Comparison of ENCODE assay signal across 9 mouse cellular contexts in genomic region chr19:11817586-11817985, GRCm38 (mm10). TPM values are rescaled to one million over a fixed set of nuclear protein-coding genes. Genes with fewer than 3 reads are reported as not detected.
DNase-seq lines count a peak whose midpoint lies in the region; ATAC-seq and TF ChIP-seq lines count a peak whose summit lies in the region.
"Had no signal": no experiment of that assay in that cellular context is flagged by ENCODE, and none has a peak within 500 bp of the region (broad histone marks: within the 10 kb centered on the region; RNA-seq: fewer than 3 reads in every experiment).

No protein-coding gene starts in this region.

- H3K36me3 ChIP-seq in C2C12 (ENCODE audit: control insufficient read depth, insufficient read depth) (no peaks in the 10 kb centered on the region), macrophage (ENCODE audit: inconsistent target) (no peaks in the 10 kb centered on the region)
- H3K36me3 ChIP-seq in forebrain, embryonic 13.5 days (ENCODE audit: poor library complexity, severe bottlenecking): no peaks in the 10 kb centered on the region

- peak overlapping the region; percentile 95 for H3K4me2 ChIP-seq in forebrain, embryonic 13.5 days

- H3K4me3 ChIP-seq in C2C12 (ENCODE audit: insufficient read depth, poor library complexity, severe bottlenecking) (peak overlapping the region; percentile 45), macrophage (ENCODE audit: inconsistent target) (peak overlapping the region; percentile 75)
- H3K4me3 ChIP-seq in forebrain, embryonic 13.5 days: peak overlapping the region; percentile 64

- no peaks in the 10 kb centered on the region for H3K79me3 ChIP-seq in C2C12 (ENCODE audit: low read depth)

- no peaks in the 10 kb centered on the region for H3K9me3 ChIP-seq in forebrain, embryonic 13.5 days (replicated peaks)

- no peak overlapping the region for H3K27ac ChIP-seq in forebrain, embryonic 13.5 days
- H3K27ac ChIP-seq in macrophage: peak overlapping the region; percentile 74; the same call in 1 of the 2 replicates

- no peak for DNase-seq in frontal cortex, postnatal 10 days (ENCODE audit: low spot score in 2 of 2)
- DNase-seq in right cerebral cortex, adult 18-20 months: no peak
- no peak for DNase-seq in ovary, postnatal 14 days (ENCODE audit: low spot score)

- ATAC-seq in frontal cortex, adult (ENCODE audit: low TSS enrichment): peak; percentile 35; the same call in 1 of the 2 replicates
- no peak for ATAC-seq in forebrain, embryonic 13.5 days
- no peak for ATAC-seq in inflammation-experienced regulatory T-cells, adult 6 months

- 11% methylated on average over 5 of the region's 5 CpGs for WGBS in forebrain, embryonic 13.5 days
- 59% methylated on average over 5 of the region's 5 CpGs for WGBS in macrophage (ENCODE audit: missing documents)

- peaks cover 12% of the 10 kb centered on the region for H3K4me1 ChIP-seq in forebrain, embryonic 13.5 days

- TF ChIP-seq CTCF in C2C12 (IDR thresholded peaks at IDR 0.05; ENCODE audit: control insufficient read depth, insufficient read depth, insufficient read length): no peak

- no peak overlapping the region for H3ac ChIP-seq in C2C12 (ENCODE audit: control insufficient read depth, insufficient read length, low read depth)

- H3K79me2 ChIP-seq in C2C12 (ENCODE audit: control insufficient read depth, insufficient read depth) (no peaks in the 10 kb centered on the region), macrophage (ENCODE audit: inconsistent target) (peaks cover 67% of the 10 kb centered on the region)

- no peaks in the 10 kb centered on the region for H3K27me3 ChIP-seq in C2C12 (ENCODE audit: control insufficient read depth, insufficient read depth, insufficient read length)
- H3K27me3 ChIP-seq in forebrain, embryonic 13.5 days: peaks cover 51% of the 10 kb centered on the region

- H3K9ac ChIP-seq in forebrain, embryonic 13.5 days: no peak overlapping the region

TF ChIP-seq in C2C12, 6 proteins besides CTCF, POLR2A, EP300 and RAD21:
- TF ChIP-seq MYOG (IDR thresholded peaks at IDR 0.05; ENCODE audit: control insufficient read depth, extremely low read depth, insufficient read length): no peak
- no peak for TF ChIP-seq USF1 (IDR thresholded peaks at IDR 0.05; ENCODE audit: low read depth)
- TF ChIP-seq MYOD1 (IDR thresholded peaks at IDR 0.05; ENCODE audit: control insufficient read depth, insufficient read length, low read depth): no peak

RNA-seq across cellular contexts. Expression of gene Stx3, which starts 1.6 kb away (rescaled TPM):
- polyA plus RNA-seq in C2C12 (2012; fragmentation: generic; extraction: Trizol) (5.4 TPM), macrophage (2018) (18.7 to 25.4 TPM (median 20.5 TPM) in 3 replicates)
- polyA plus RNA-seq in forebrain, embryonic 13.5 days (2015; fragmentation: Nextera tagmentation; extraction: Ambion mirVana): 6.5 and 8.2 TPM in 2 replicates
- 100 to 1,000 TPM in 23 of 26 experiments, 10 to 100 TPM in 3; 86.0 to 358 (median 130) TPM for total RNA-seq in macrophage (2018; cell fraction: chromatin; rRNA removed)
- total RNA-seq in macrophage (2018; cell fraction: cytosol; rRNA removed): 10 to 100 TPM; 16.8 to 73.0 (median 26.4) TPM
- total RNA-seq in macrophage (2018; cell fraction: nucleus; rRNA removed): 100 to 1,000 TPM in 8 of 26 experiments, 10 to 100 TPM in 18; 41.8 to 219 (median 90.9) TPM
- polyA plus RNA-seq in inflammation-experienced regulatory T-cells, adult 6 months (2017; shearing (Covaris generic)): 1 to 10 TPM; 2.1 to 3.3 (median 3.2) TPM

RNA-seq across cellular contexts. Expression of gene Olfr1417, which starts 21.4 kb away (rescaled TPM):
- polyA plus RNA-seq in C2C12 (2012; fragmentation: generic; extraction: Trizol): not detected
- 0.12 TPM in 1 of 2 replicates, not detected in the other for polyA plus RNA-seq in forebrain, embryonic 13.5 days (2015; fragmentation: Nextera tagmentation; extraction: Ambion mirVana)
- not detected for total RNA-seq in macrophage (2018; cell fraction: chromatin; rRNA removed)
- total RNA-seq in macrophage (2018; cell fraction: cytosol; rRNA removed): not detected
- total RNA-seq in macrophage (2018; cell fraction: nucleus; rRNA removed): 1 to 10 TPM in 1 of 26 experiments, under 1 TPM in 1, not detected in 24; 0.34 to 1.0 TPM
- not detected in 3 replicates for polyA plus RNA-seq in macrophage (2018)
- not detected for polyA plus RNA-seq in inflammation-experienced regulatory T-cells, adult 6 months (2017; shearing (Covaris generic))
- polyA plus RNA-seq: liver, embryonic 16.5 days had no signal

RNA-seq across cellular contexts. Expression of gene Olfr1418, which starts 43.3 kb away (rescaled TPM):
- polyA plus RNA-seq in C2C12 (2012; fragmentation: generic; extraction: Trizol) (not detected), macrophage (2018) (not detected in 3 replicates)
- polyA plus RNA-seq in forebrain, embryonic 13.5 days (2015; fragmentation: Nextera tagmentation; extraction: Ambion mirVana): not detected in 2 replicates
- not detected for total RNA-seq in macrophage (2018; cell fraction: chromatin; rRNA removed)
- not detected for total RNA-seq in macrophage (2018; cell fraction: cytosol; rRNA removed)
- total RNA-seq in macrophage (2018; cell fraction: nucleus; rRNA removed): not detected
- polyA plus RNA-seq in inflammation-experienced regulatory T-cells, adult 6 months (2017; shearing (Covaris generic)): not detected
- polyA plus RNA-seq: liver, embryonic 16.5 days had no signal

RNA-seq across cellular contexts. Expression of gene Mrpl16, which starts 47.4 kb away (rescaled TPM):
- polyA plus RNA-seq in C2C12 (2012; fragmentation: generic; extraction: Trizol) (60.5 TPM), macrophage (2018) (27.2 to 40.6 TPM (median 35.2 TPM) in 3 replicates)
- polyA plus RNA-seq in forebrain, embryonic 13.5 days (2015; fragmentation: Nextera tagmentation; extraction: Ambion mirVana): 46.1 and 48.2 TPM in 2 replicates
- total RNA-seq in macrophage (2018; cell fraction: chromatin; rRNA removed): 10 to 100 TPM in 8 of 26 experiments, 1 to 10 TPM in 18; 2.5 to 12.3 (median 7.2) TPM
- 10 to 100 TPM; 18.7 to 33.6 (median 26.1) TPM for total RNA-seq in macrophage (2018; cell fraction: cytosol; rRNA removed)
- total RNA-seq in macrophage (2018; cell fraction: nucleus; rRNA removed): 10 to 100 TPM in 13 of 26 experiments, 1 to 10 TPM in 13; 2.3 to 13.7 (median 9.9) TPM
- polyA plus RNA-seq in inflammation-experienced regulatory T-cells, adult 6 months (2017; shearing (Covaris generic)): 10 to 100 TPM; 34.9 to 46.7 (median 44.9) TPM

RNA-seq across cellular contexts. Expression of gene Olfr1419, which starts 57.3 kb away (rescaled TPM):
- polyA plus RNA-seq in C2C12 (2012; fragmentation: generic; extraction: Trizol) (not detected), macrophage (2018) (not detected in 3 replicates)
- not detected in 2 replicates for polyA plus RNA-seq in forebrain, embryonic 13.5 days (2015; fragmentation: Nextera tagmentation; extraction: Ambion mirVana)
- not detected for total RNA-seq in macrophage (2018; cell fraction: chromatin; rRNA removed)
- not detected for total RNA-seq in macrophage (2018; cell fraction: cytosol; rRNA removed)
- total RNA-seq in macrophage (2018; cell fraction: nucleus; rRNA removed): not detected
- polyA plus RNA-seq in inflammation-experienced regulatory T-cells, adult 6 months (2017; shearing (Covaris generic)): not detected
- polyA plus RNA-seq: liver, embryonic 16.5 days had no signal
